Mouse (Mus musculus) liver, postnatal 0 days (tissue): ENCODE measurements around the gene Ipp. TPM values are rescaled to one million over a fixed set of nuclear protein-coding genes. Genes with fewer than 3 reads are reported as not detected.

Experiments
- ATAC-seq: fragments of 200-750 bp; cut with Nextera tagmentation; 2 replicates; pipeline ENCODE4 v1.8.0; 2017; ENCODE audit warnings: mild to moderate bottlenecking, moderate library complexity
- DNase-seq: peaks from one replicate; pipeline ENCODE4 v3.0.0-alpha.2; 2016
- H3K27ac ChIP-seq: fragments of 300-500 bp; sonication (generic); 2 replicates; pipeline ENCODE4 v1.5.1; 2014; ENCODE audit warnings: antibody characterized with exemption, moderate library complexity, mild to moderate bottlenecking, low read depth
- H3K27me3 ChIP-seq: fragments of 300-500 bp; sonication (generic); 2 replicates; pipeline ENCODE4 v1.6.1; 2014; ENCODE audit warnings: low read length, control low read depth, mixed read lengths; ENCODE audit not compliant: insufficient read depth
- H3K36me3 ChIP-seq: fragments of 300-500 bp; sonication (generic); replicated peaks from 2 replicates; pipeline ENCODE4 v1.6.1; 2014; ENCODE audit warnings: mild to moderate bottlenecking, control low read depth, low read length, moderate library complexity, mixed read lengths; ENCODE audit not compliant: insufficient read depth
- H3K4me1 ChIP-seq: fragments of 300-500 bp; sonication (generic); 2 replicates; pipeline ENCODE4 v1.6.1; 2014; ENCODE audit warnings: antibody characterized with exemption, mild to moderate bottlenecking, control low read depth; ENCODE audit not compliant: insufficient read depth
- H3K4me2 ChIP-seq: fragments of 300-500 bp; sonication (generic); 2 replicates; pipeline ENCODE4 v1.6.1; 2014; ENCODE audit warnings: low read depth, mild to moderate bottlenecking, low read length, moderate library complexity, mixed read lengths
- H3K4me3 ChIP-seq: fragments of 300-500 bp; sonication (generic); 2 replicates; pipeline ENCODE4 v1.5.1; 2014; ENCODE audit warnings: low read depth, low read length
- H3K9ac ChIP-seq: fragments of 300-500 bp; sonication (generic); replicated peaks from 2 replicates; pipeline ENCODE4 v1.6.1; 2014; ENCODE audit warnings: mild to moderate bottlenecking, moderate library complexity
- H3K9me3 ChIP-seq: fragments of 300-500 bp; sonication (generic); 2 replicates; pipeline ENCODE4 v1.6.1; 2016; ENCODE audit warnings: mild to moderate bottlenecking, control low read depth, low read length, mixed read lengths
- CTCF ChIP-seq: sonication (generic); IDR thresholded peaks from 2 replicates; pipeline ENCODE4 v1.5.1; 2016; ENCODE audit warnings: antibody characterized with exemption, low read depth
- EP300 ChIP-seq: IDR thresholded peaks from 2 replicates; pipeline ENCODE4 v1.6.1; 2016; ENCODE audit warnings: antibody characterized with exemption, low read depth, mild to moderate bottlenecking
- WGBS: fragments of 180-500 bp; shearing (Covaris S2); extraction: QIAGEN DNeasy Blood & Tissue Kit; methylation state at CpG from one replicate; pipeline ENCODE4 v1.1.7; 2014; ENCODE audit not compliant: insufficient replicate concordance; 5-methylcytosine and 5-hydroxymethylcytosine counted together
- polyA plus RNA-seq: library from polyadenylated mRNA; unstranded; fragments of >200 nt; fragmentation: Nextera tagmentation; extraction: Ambion mirVana; gene quantifications from 2 replicates; pipeline ENCODE4 v1.2.1, GENCODE M21; 2015

The Ipp gene
- polyA plus RNA-seq, 1 experiment from 2014 or later: 9.1 TPM

GRCm38 (mm10) chr4:116531109-116531508 is 23.8 kb downstream of the Ipp start:
- no peak for ATAC-seq
- H3K27ac ChIP-seq: no peak overlapping the region
- no peaks in the 10 kb centered on the region for H3K9me3 ChIP-seq
- H3K4me1 ChIP-seq: no peaks in the 10 kb centered on the region
- H3K36me3 ChIP-seq: peaks cover 9% of the 10 kb centered on the region
- TF ChIP-seq CTCF (peak; percentile 35), EP300 (no peak)
- H3K4me2 ChIP-seq: no peak overlapping the region
- DNase-seq: no peak
- no peaks in the 10 kb centered on the region for H3K27me3 ChIP-seq
- 73% methylated on average over 2 of the region's 2 CpGs for WGBS
- no peak overlapping the region for H3K4me3 ChIP-seq
- no peak overlapping the region for H3K9ac ChIP-seq

GRCm38 (mm10) chr4:116536351-116536750 is 29.0 kb downstream of the Ipp start:
- no peak for TF ChIP-seq CTCF
- TF ChIP-seq EP300: no peak
- no peaks in the 10 kb centered on the region for H3K9me3 ChIP-seq

GRCm38 (mm10) chr4:116537737-116538136 is 30.4 kb downstream of the Ipp start:
- ATAC-seq: no peak
- WGBS: 86% methylated on average over 3 of the region's 3 CpGs

More at GRCm38 (mm10) chr4:116536351-116536750, 29.0 kb downstream of the Ipp start:
- Histone ChIP-seq H3K9ac (no peak overlapping the region), H3K4me1 (no peaks in the 10 kb centered on the region), H3K27ac (no peak overlapping the region), H3K4me2 (no peak overlapping the region), H3K36me3 (peaks cover 8% of the 10 kb centered on the region; the same call in 1 of the 2 replicates), H3K27me3 (no peaks in the 10 kb centered on the region), H3K4me3 (no peak overlapping the region)
- DNase-seq (no peak), ATAC-seq (no peak)

GRCm38 (mm10) chr4:116550432-116550831 is 43.1 kb downstream of the Ipp start:
- no peak for DNase-seq

More at GRCm38 (mm10) chr4:116537737-116538136, 30.4 kb downstream of the Ipp start:
- Histone ChIP-seq H3K4me2 (no peak overlapping the region), H3K4me3 (no peak overlapping the region), H3K9me3 (no peaks in the 10 kb centered on the region), H3K9ac (no peak overlapping the region), H3K27me3 (no peaks in the 10 kb centered on the region), H3K36me3 (peaks cover 8% of the 10 kb centered on the region; the same call in 1 of the 2 replicates), H3K27ac (no peak overlapping the region), H3K4me1 (no peaks in the 10 kb centered on the region)
- TF ChIP-seq CTCF (no peak), EP300 (no peak)
- no peak for DNase-seq

GRCm38 (mm10) chr4:116553035-116553434 is 45.7 kb downstream of the Ipp start:
- Histone ChIP-seq H3K4me1 (no peaks in the 10 kb centered on the region), H3K4me3 (no peak overlapping the region), H3K9ac (no peak overlapping the region), H3K27ac (no peak overlapping the region), H3K27me3 (no peaks in the 10 kb centered on the region), H3K9me3 (no peaks in the 10 kb centered on the region), H3K4me2 (no peak overlapping the region), H3K36me3 (peaks cover 7% of the 10 kb centered on the region; the same call in 1 of the 2 replicates)
- 84% methylated on average over 3 of the region's 3 CpGs for WGBS
- DNase-seq (no peak), ATAC-seq (no peak)
- TF ChIP-seq CTCF: no peak
- no peak for TF ChIP-seq EP300

More at GRCm38 (mm10) chr4:116550432-116550831, 43.1 kb downstream of the Ipp start:
- H3K4me3 ChIP-seq: no peak overlapping the region
- peaks cover 7% of the 10 kb centered on the region; the same call in 1 of the 2 replicates for H3K36me3 ChIP-seq
- no peak overlapping the region for H3K4me2 ChIP-seq
- H3K27ac ChIP-seq: no peak overlapping the region
- ATAC-seq: no peak
- no peaks in the 10 kb centered on the region for H3K9me3 ChIP-seq
- no peaks in the 10 kb centered on the region for H3K4me1 ChIP-seq
- no peak overlapping the region for H3K9ac ChIP-seq
- TF ChIP-seq EP300 (no peak), CTCF (no peak)
- WGBS: 73% methylated on average over 1 of the region's 1 CpGs
- no peaks in the 10 kb centered on the region for H3K27me3 ChIP-seq

GRCm38 (mm10) chr4:116555413-116556300 is 48.3 kb downstream of the Ipp start, which contains the start of gene Tmem69:
Tmem69 (minus strand) TSS chr4:116555936.
- H3K36me3 ChIP-seq: peaks cover 7% of the 10 kb centered on the region; the same call in 1 of the 2 replicates
- peak within 1 kb of the TSS; percentile 90 for H3K9ac ChIP-seq
- H3K27ac ChIP-seq: peak within 1 kb of the TSS; percentile 91
- peak within 1 kb of the TSS; percentile 87 for H3K4me3 ChIP-seq
- H3K9me3 ChIP-seq: no peaks in the 10 kb centered on the region
- H3K4me1 ChIP-seq: peaks cover 5% of the 10 kb centered on the region; the same call in 1 of the 2 replicates
- no peak for TF ChIP-seq CTCF
- TF ChIP-seq EP300: no peak
- peak within 1 kb of the TSS; percentile 88 for H3K4me2 ChIP-seq
- DNase-seq: peak; percentile 84
- ATAC-seq: no peak
- 3% methylated on average over 23 of the region's 23 CpGs for WGBS
- no peaks in the 10 kb centered on the region for H3K27me3 ChIP-seq
